Mouse (Mus musculus) retina, postnatal 1 day (tissue): ENCODE measurements around the gene Nop16.

Experiments used
- DNase-seq: peaks from one replicate; pipeline ENCODE4 v3.0.0-alpha.2; 2012

The Nop16 gene

DNA sequence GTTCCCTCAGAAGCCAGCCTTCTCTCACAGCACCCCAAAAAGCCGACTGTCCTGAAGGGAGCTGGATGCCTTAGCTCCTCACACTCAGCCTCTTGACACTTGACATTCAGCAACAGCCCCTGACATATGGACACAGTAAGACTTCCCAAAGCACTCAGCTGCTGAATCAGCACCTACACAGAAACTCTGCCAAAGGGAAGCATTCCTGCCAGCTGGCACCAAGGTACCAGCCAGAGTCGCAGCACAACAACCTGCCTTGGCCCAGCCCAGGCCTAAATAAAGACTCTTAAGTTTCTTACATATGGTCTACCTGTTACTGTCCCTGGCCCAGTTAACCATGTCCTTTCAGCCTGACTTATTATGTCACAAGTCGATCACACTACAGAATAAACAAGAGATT lies 33.1 kb downstream of the Nop16 start:
- DNase-seq: no peak

DNA sequence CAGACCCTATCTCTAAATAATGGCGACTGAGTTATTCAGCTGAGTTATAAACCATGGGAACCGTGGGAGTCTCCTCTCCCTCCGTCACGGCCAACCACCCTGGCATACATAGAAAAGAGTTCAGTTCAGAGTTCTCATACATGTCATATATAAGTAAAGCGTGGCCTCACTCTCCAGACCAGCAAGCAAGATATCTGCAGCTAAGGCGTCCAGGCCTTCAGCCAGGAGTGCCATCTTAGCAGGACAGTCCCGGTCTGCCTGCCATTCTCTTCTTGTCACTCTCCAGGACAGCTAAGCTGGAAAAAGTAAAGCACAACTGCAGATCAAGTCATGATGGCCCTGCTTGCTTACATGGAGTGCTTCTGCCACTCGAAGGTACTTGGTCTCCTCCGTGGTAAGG lies 33.7 kb downstream of the Nop16 start:
- no peak for DNase-seq

DNA sequence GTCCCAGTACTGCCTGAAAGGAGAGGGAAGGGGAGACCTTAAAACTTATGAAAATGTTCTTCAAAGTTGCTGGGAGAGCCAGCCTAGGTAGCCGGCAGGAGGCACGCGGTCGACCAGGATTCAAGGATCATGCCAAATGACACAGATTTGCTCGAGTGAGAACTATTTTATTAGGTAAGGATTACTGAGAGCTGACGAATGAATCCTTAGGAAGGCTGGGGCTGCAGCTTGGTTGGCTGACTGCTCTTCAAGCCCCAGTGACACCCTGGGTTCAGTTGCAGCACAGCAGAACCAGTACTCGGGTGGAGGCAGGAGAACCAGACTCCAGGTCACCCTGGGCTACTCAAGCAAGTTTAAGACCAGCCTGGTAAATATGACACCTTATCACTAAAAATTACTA lies 41.9 kb downstream of the Nop16 start:
- DNase-seq: no peak
